Mouse (Mus musculus) forebrain, embryonic 10.5 days (tissue): Measurements from ENCODE around the gene Zeb2. TPM values are rescaled to one million over a fixed set of nuclear protein-coding genes. Genes with fewer than 3 reads are reported as not detected.

Source experiments
- DNase-seq: peaks from one replicate; pipeline ENCODE4 v3.0.0-alpha.2; 2017; ENCODE audit warnings: low spot score; ENCODE audit errors: extremely low spot score
- H3K27ac ChIP-seq: fragments of 300-500 bp; sonication (generic); 2 replicates; pipeline ENCODE4 v1.5.1; 2016; ENCODE audit warnings: mild to moderate bottlenecking
- H3K27me3 ChIP-seq: fragments of 300-500 bp; sonication (generic); 2 replicates; pipeline ENCODE4 v1.6.1; 2016; ENCODE audit warnings: mild to moderate bottlenecking; ENCODE audit not compliant: poor library complexity, severe bottlenecking
- H3K36me3 ChIP-seq: fragments of 300-500 bp; sonication (generic); replicated peaks from 2 replicates; pipeline ENCODE4 v1.6.1; 2016; ENCODE audit warnings: mild to moderate bottlenecking, moderate library complexity
- H3K4me1 ChIP-seq: fragments of 300-500 bp; sonication (generic); 2 replicates; pipeline ENCODE4 v1.6.1; 2016
- H3K4me3 ChIP-seq: fragments of 300-500 bp; sonication (generic); 2 replicates; pipeline ENCODE4 v1.5.1; 2016; ENCODE audit warnings: mild to moderate bottlenecking, moderate library complexity
- H3K9me3 ChIP-seq: fragments of 300-500 bp; sonication (generic); 2 replicates; pipeline ENCODE4 v1.6.1; 2016; ENCODE audit warnings: mild to moderate bottlenecking, moderate library complexity
- WGBS: fragments of 180-500 bp; shearing (Covaris S2); methylation state at CpG from one replicate; pipeline ENCODE4 v1.1.7; 2016; 5-methylcytosine and 5-hydroxymethylcytosine counted together
- polyA plus RNA-seq: library from polyadenylated mRNA; unstranded; fragments of >200 nt; fragmentation: Nextera tagmentation; extraction: Ambion mirVana; gene quantifications from 2 replicates; pipeline ENCODE4 v1.2.1, GENCODE M21; 2016

The Zeb2 gene
- polyA plus RNA-seq, 1 experiment from 2014 or later, result 30.2 TPM

DNA sequence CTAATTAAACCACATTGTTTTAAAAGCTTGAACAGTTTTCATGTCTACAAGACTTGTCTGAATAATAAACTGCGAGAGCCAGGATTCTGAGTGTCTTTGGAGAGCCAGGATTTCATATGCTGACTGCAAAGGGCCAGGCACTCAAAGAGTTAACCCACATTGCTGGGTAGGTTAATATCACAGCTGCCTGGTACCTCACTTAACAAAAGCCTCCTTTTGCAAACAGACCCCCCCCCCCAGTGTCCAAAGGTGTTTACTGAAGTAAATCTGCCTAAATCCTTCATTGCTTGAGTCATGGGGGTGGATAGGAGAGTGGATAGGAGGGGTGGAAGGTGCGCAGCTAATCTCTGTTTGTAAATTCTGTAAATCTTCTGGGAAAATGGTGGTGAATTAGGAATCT, 15.6 kb downstream of the Zeb2 start:
- Histone ChIP-seq H3K4me1 (peaks cover 100% of the 10 kb centered on the region), H3K36me3 (no peaks in the 10 kb centered on the region), H3K27ac (no peak overlapping the region), H3K4me3 (no peak overlapping the region), H3K27me3 (no peaks in the 10 kb centered on the region; the same call in 1 of the 2 replicates), H3K9me3 (no peaks in the 10 kb centered on the region)
- DNase-seq, result no peak
- WGBS, result 57% methylated on average over 2 of the region's 2 CpGs

DNA sequence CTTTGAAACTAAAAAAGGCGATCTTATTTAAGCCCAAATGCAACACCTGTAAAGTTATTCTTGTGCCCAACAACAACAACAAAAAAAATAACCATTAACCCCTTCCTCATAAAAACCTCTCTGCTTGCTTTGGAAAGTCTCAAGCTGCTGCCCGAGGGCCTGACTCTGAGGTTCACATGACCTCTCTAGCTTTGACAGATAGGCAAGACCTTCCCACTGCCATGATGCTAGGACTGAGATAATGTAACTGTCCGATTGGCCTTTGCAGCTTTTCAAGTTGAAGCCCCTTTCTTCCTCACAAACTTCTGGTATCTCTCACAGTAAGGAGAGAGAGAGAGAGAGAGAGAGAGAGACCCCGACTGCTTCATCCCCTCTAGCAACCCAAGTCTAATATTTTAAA, 16.2 kb downstream of the Zeb2 start:
- H3K4me3 ChIP-seq, result no peak overlapping the region
- no peaks in the 10 kb centered on the region for H3K36me3 ChIP-seq
- H3K27ac ChIP-seq, result no peak overlapping the region
- H3K9me3 ChIP-seq, result no peaks in the 10 kb centered on the region
- peaks cover 100% of the 10 kb centered on the region for H3K4me1 ChIP-seq
- H3K27me3 ChIP-seq, result no peaks in the 10 kb centered on the region; the same call in 1 of the 2 replicates
- no peak for DNase-seq
- WGBS, result 58% methylated on average over 4 of the region's 4 CpGs

DNA sequence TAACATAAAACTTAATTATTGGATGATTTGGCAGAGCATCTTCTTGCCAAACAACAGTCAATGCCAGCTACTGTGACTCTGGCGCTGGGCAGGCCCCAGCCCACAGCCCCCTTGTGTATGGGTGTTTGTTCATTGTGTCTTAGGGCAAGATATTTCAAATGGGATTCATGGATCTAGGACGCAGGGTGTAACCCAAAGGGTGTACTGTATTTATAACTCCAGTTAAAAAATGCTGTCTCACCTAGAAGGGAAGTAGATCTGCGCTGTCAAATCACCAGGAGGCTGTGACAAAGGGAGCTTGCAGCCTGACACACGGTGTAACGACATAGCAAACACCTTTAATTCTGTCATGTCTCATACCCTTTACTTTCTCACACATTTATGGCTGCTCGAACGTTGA, 16.6 kb downstream of the Zeb2 start:
- WGBS, result 77% methylated on average over 7 of the region's 7 CpGs
- no peak for DNase-seq
- H3K4me1 ChIP-seq, result peaks cover 100% of the 10 kb centered on the region
- no peak overlapping the region for H3K4me3 ChIP-seq
- H3K27ac ChIP-seq, result no peak overlapping the region
- H3K9me3 ChIP-seq, result no peaks in the 10 kb centered on the region
- H3K36me3 ChIP-seq, result no peaks in the 10 kb centered on the region
- H3K27me3 ChIP-seq, result no peaks in the 10 kb centered on the region; the same call in 1 of the 2 replicates

DNA sequence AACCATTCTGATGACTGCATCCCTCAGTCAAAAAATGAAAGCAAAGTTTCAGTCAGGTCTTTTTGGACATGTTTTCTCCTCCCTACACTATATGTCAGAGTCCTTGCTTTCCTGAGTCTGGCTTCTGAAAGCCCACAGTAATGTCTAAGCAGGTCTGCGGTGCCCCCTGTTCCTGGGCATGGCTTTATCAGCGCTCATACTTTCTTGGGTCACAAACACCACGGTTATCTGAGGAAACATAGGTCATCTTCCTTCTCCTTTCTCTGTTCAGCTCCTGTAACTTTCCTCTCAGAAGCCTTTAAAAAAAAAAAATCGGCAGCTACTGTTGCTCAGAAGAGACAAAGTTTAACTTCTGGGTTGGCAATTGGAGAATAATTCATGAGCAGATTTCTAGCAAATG, 17.2 kb downstream of the Zeb2 start:
- peaks cover 100% of the 10 kb centered on the region for H3K4me1 ChIP-seq
- H3K36me3 ChIP-seq, result no peaks in the 10 kb centered on the region
- no peak overlapping the region for H3K4me3 ChIP-seq
- H3K27me3 ChIP-seq, result no peaks in the 10 kb centered on the region; the same call in 1 of the 2 replicates
- WGBS, result 84% methylated on average over 4 of the region's 4 CpGs
- no peaks in the 10 kb centered on the region for H3K9me3 ChIP-seq
- no peak for DNase-seq
- H3K27ac ChIP-seq, result no peak overlapping the region

DNA sequence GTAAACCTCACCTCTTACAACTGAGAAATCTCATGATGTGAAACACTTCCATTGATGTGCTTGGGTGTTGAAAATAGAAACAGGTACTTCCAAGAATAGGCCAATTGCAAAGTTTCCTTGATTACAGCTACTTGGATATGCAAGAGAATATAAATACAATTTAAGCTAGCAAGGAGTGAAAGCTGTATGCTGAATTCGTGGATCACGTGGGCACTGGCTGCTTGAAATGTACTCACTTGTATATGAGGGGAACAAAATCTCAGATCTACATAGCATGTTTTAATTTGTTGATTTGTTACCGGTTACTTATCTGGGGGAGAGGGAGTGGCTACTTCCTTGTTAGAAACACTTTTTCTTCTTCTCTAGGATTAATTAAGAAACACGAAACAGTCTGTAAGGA, 18.1 kb downstream of the Zeb2 start:
- DNase-seq, result no peak
- 81% methylated on average over 4 of the region's 4 CpGs for WGBS

DNA sequence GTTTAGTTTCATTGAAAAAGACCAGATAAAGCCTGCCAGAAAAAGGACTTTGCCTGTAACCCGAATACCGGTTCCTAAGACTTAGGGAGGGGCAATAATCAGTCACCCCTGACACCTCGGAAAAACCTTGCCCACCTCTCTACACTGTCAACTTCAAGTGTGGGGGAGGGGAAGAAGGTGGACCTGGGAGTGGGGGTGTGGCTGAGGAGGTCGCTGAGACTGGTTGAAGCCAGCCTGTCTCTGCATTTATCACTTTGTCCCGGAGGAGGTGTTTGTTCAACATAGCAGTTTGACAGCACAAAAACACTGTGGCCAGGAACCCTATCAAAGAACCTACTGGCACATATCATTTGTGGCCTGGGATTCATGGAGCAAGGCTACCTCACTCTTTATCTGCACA, 19.2 kb downstream of the Zeb2 start:
- WGBS, result 12% methylated on average over 5 of the region's 5 CpGs
- H3K4me3 ChIP-seq, result no peak overlapping the region
- H3K36me3 ChIP-seq, result peaks cover 12% of the 10 kb centered on the region; the same call in 1 of the 2 replicates
- H3K4me1 ChIP-seq, result peaks cover 98% of the 10 kb centered on the region
- no peaks in the 10 kb centered on the region for H3K9me3 ChIP-seq
- DNase-seq, result no peak
- peak overlapping the region; percentile 48; the same call in 1 of the 2 replicates for H3K27ac ChIP-seq
- no peaks in the 10 kb centered on the region for H3K27me3 ChIP-seq

More for the DNA sequence above, 18.1 kb downstream of the Zeb2 start:
- no peaks in the 10 kb centered on the region for H3K27me3 ChIP-seq
- no peak overlapping the region for H3K27ac ChIP-seq
- H3K9me3 ChIP-seq, result no peaks in the 10 kb centered on the region
- H3K4me1 ChIP-seq, result peaks cover 100% of the 10 kb centered on the region
- peaks cover 5% of the 10 kb centered on the region; the same call in 1 of the 2 replicates for H3K36me3 ChIP-seq
- H3K4me3 ChIP-seq, result no peak overlapping the region

DNA sequence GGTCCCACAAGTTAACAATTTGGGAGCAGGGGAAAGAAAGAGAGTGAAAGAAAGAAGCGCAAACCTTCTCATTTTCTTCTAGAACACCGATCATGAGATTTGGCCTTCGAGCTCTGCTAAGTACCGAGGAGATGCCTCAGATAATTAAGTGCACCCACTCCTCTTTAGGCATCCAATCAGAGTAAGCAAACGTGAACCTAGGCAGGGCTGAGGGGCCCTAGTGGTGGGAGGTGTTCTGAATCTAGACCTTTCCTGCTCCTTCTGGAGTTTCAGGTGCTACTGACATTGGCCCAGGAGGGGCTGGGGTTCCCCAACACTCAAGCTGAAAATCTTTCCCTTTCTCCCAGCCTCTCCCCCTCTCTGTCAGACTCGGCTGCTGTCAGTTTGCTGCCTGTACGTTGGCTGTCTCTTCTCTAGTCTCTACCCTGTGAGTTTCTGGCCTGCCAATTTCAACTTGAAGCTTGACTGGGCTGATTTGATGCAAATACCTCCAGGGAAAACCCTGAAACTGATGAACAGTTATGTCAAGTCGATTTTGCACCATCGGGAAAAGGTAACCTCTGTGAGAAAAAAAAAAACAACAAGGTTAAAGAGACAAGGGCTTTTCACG, 20.5 kb downstream of the Zeb2 start:
- Histone ChIP-seq H3K36me3 (peaks cover 15% of the 10 kb centered on the region; the same call in 1 of the 2 replicates), H3K27ac (peak overlapping the region; percentile 62), H3K4me3 (no peak overlapping the region), H3K9me3 (no peaks in the 10 kb centered on the region), H3K27me3 (no peaks in the 10 kb centered on the region), H3K4me1 (peaks cover 86% of the 10 kb centered on the region)
- DNase-seq, result no peak
- WGBS, result 34% methylated on average over 10 of the region's 10 CpGs

DNA sequence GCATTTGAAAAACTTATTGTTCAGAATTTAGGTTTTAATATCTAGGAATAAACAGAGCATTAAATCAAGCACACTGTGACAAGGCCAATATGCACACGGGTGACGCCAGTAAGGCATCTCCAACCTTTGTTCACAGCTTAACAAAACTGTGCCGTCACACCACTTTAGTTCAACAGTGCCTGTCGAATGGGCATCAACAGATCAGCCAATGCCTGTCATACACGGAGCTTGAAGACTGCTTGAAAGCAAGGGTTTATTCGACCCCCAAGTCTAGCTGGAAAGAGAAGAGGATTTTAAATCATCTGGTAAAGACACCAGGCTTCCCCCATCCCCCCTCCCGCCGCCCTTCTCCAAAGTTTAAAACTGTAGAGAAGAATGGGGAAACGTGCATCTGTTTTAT, 21.4 kb downstream of the Zeb2 start:
- H3K4me1 ChIP-seq, result peaks cover 83% of the 10 kb centered on the region

DNA sequence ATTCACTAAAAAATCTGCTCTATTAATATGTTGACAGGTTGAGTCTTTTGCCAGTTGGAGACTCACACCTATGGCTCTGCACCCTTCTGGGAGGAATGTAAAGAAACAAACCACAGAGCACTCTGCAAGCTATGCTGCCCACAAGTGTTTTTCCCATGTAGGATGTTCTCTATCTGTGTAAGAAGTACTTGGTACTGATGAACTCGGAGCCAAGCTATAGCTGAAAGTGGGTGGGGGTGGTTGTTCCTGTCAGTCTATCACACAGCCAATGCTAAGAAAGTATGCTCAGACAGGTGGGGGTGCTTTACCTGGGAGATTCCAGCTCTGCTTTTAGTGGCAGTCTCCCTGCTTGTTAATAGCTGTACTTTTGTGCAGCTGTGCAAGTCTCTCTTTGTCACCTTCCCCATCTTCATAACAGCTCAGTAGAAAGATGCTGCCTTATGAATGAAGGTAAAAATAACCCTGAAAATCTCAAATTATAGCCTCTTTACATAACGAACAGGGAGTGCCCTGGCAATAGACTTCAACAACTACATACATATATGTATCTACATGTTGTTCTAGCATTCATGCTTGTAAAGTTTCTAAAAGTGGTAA, 22.7 kb downstream of the Zeb2 start:
- Histone ChIP-seq H3K9me3 (no peaks in the 10 kb centered on the region), H3K27ac (0 out of 2 replicates have a peak overlapping the region, but pooled peaks have one; percentile 25), H3K36me3 (peaks cover 27% of the 10 kb centered on the region), H3K4me3 (no peak overlapping the region), H3K27me3 (no peaks in the 10 kb centered on the region), H3K4me1 (peaks cover 80% of the 10 kb centered on the region)
- WGBS, result 73% methylated on average over 2 of the region's 2 CpGs
- no peak for DNase-seq

More for the DNA sequence above, 21.4 kb downstream of the Zeb2 start:
- WGBS, result 25% methylated on average over 9 of the region's 9 CpGs
- no peak for DNase-seq
- H3K4me3 ChIP-seq, result no peak overlapping the region
- H3K27me3 ChIP-seq, result no peaks in the 10 kb centered on the region
- peak overlapping the region; percentile 62; the same call in 1 of the 2 replicates for H3K27ac ChIP-seq
- peaks cover 24% of the 10 kb centered on the region for H3K36me3 ChIP-seq
- no peaks in the 10 kb centered on the region for H3K9me3 ChIP-seq

DNA sequence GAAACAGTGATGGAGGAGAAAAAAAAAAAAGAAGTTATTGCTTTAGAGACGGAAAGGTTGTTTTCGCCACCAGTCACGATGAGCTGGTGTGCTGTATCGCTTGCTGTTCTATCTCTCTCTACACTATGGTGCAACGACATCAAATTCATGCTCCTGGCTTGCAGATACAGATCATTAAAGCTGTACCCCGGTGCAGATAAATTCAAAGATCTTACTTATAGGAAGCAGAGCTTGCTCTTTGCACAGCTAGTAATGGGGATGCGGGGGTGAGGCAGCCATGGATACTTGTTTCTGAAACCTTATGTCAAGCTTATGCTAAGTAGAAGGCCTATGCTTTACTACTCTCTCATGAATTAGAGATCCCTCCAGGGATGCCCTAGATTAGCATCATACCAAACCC, 23.7 kb downstream of the Zeb2 start:
- Histone ChIP-seq H3K27me3 (no peaks in the 10 kb centered on the region), H3K36me3 (peaks cover 27% of the 10 kb centered on the region), H3K9me3 (no peaks in the 10 kb centered on the region), H3K4me3 (no peak overlapping the region), H3K4me1 (peaks cover 80% of the 10 kb centered on the region), H3K27ac (no peak overlapping the region)
- WGBS, result 95% methylated on average over 7 of the region's 7 CpGs
- DNase-seq, result no peak

DNA sequence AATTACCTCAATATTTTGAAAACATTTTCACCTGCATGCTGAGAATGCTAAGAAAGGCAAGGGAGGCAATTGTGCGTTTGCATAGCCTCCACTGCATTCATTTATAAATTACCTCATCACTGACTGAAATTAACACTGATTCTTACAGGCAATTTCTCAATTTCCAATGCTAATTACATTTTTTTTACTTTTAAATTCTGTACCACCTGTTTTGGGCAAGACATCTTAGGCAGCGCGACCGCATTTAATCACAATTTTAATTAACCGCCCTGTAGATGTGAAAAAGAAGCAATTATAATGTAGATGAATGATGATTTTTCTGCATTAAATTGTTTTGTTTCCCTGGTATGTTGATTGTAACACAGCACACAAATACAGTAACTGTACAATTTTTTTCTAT, 24.5 kb downstream of the Zeb2 start:
- H3K4me1 ChIP-seq, result peaks cover 80% of the 10 kb centered on the region
- no peaks in the 10 kb centered on the region for H3K9me3 ChIP-seq
- 96% methylated on average over 5 of the region's 5 CpGs for WGBS
- DNase-seq, result no peak
- H3K4me3 ChIP-seq, result no peak overlapping the region
- H3K27ac ChIP-seq, result no peak overlapping the region
- no peaks in the 10 kb centered on the region for H3K27me3 ChIP-seq
- H3K36me3 ChIP-seq, result peaks cover 27% of the 10 kb centered on the region

DNA sequence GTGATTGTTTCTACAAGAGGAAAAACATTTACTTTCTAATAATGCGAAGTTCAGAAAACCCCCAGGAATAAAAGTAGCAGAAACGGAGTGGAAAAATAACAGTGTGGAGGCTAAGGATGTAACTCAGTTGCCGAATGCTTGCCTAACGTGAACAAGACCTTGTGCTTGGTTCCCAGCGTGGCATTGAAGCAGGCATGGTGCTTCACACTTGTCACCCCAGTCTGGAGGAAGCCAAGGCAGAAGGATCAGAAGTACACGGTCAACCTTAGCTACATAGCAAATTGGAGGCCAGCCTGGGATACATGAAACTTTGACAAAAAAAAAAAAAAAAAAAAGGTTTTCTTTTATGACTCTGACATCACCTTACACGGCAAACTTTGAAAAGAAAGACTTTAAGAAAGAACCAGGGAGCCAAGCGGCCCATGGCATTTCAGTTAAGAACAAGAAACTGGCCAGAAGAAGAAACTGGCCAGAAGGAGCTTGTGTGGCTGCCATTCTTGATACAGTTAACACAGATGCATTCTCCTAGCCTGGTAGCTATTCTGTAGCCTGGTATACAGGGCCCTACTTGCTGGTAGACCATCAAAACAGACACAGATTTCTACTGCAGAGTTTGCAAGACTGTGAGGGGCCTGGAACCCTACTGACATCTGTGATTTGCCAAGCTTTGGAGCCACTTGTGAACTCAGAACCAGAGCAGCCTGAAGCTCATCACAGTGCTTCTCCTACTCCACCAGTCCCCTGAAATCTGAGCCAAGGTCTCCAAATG, 26.5 kb downstream of the Zeb2 start:
- Histone ChIP-seq H3K4me3 (no peak overlapping the region), H3K4me1 (peaks cover 76% of the 10 kb centered on the region), H3K9me3 (no peaks in the 10 kb centered on the region), H3K27me3 (no peaks in the 10 kb centered on the region), H3K27ac (no peak overlapping the region), H3K36me3 (peaks cover 27% of the 10 kb centered on the region)
- 93% methylated on average over 8 of the region's 8 CpGs for WGBS
- no peak for DNase-seq

DNA sequence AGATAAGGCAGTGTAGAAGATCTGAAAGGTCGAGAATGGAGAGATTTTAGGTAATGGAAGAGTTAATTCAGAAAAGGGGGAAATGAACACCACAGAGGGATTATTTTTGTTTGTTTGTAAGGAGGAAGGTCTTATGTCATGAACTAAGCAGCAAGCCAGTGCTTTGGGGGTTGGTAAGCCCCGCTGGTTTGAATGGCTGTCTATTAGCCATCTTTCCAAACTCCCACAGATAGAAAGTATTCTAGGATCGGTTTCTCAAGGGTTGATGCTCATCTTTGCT, 28.0 kb downstream of the Zeb2 start:
- DNase-seq, result no peak
- Histone ChIP-seq H3K36me3 (peaks cover 32% of the 10 kb centered on the region), H3K9me3 (no peaks in the 10 kb centered on the region), H3K4me3 (no peak overlapping the region), H3K27ac (peak overlapping the region; percentile 63; the same call in 1 of the 2 replicates), H3K4me1 (peaks cover 64% of the 10 kb centered on the region), H3K27me3 (no peaks in the 10 kb centered on the region)
- WGBS, result 58% methylated on average over 3 of the region's 3 CpGs
